19 mouse cellular contexts compared by ENCODE assay signal in genomic region chr12:73580811-73581210, GRCm38 (mm10). TPM values are rescaled to one million over a fixed set of nuclear protein-coding genes. Genes with fewer than 3 reads are reported as not detected.
DNase-seq lines count a peak whose midpoint lies in the region; ATAC-seq lines count a peak whose summit lies in the region.
"Had no signal": no experiment of that assay in that cellular context is flagged by ENCODE, and none has a peak within 500 bp of the region (broad histone marks: within the 10 kb centered on the region; RNA-seq: fewer than 3 reads in every experiment).

No protein-coding gene starts in this region.

- peak; percentile 25 for DNase-seq in thymus, postnatal 0 days (ENCODE audit: low spot score)
- DNase-seq in thymus, postnatal 4 days: no peak
- peak; percentile 64 for DNase-seq in CD4-positive helper T cell, adult 2 months (ENCODE audit: low read depth, low spot score)
- DNase-seq in T-cell, adult 2 months (ENCODE audit: low spot score): peak; percentile 73
- no peak for DNase-seq in kidney, postnatal 14 days
- no peak for DNase-seq in neural tube, embryonic 10.5 days (ENCODE audit: extremely low spot score, low spot score)
- DNase-seq: adrenal gland, adult 2 months; adrenal gland, postnatal 14 days; cerebellum, adult 11 months; cerebellum, adult 2 months; cerebellum, adult 9-11 months; cerebellum, postnatal 25 days; forebrain, postnatal 0 days; gastrocnemius, postnatal 25 days; heart, adult 2 months had no signal

- ATAC-seq in inflammation-experienced regulatory T-cells, adult 6 months: peak; percentile 14
- ATAC-seq: forebrain, embryonic 14.5 days; forebrain, postnatal 0 days; intestine, embryonic 16.5 days had no signal

RNA-seq across cellular contexts. Expression of gene Prkch, which starts 3.8 kb away (rescaled TPM):
- polyA plus RNA-seq in thymus, postnatal 0 days (2015; fragmentation: Nextera tagmentation; extraction: Ambion mirVana): 37.1 and 40.4 TPM in 2 replicates
- 10 to 100 TPM; 70.6 to 96.5 (median 76.2) TPM for polyA plus RNA-seq in inflammation-experienced regulatory T-cells, adult 6 months (2017; shearing (Covaris generic))

RNA-seq across cellular contexts. Expression of gene Tmem30b, which starts 34.6 kb away (rescaled TPM):
- polyA plus RNA-seq in thymus, postnatal 0 days (2015; fragmentation: Nextera tagmentation; extraction: Ambion mirVana): 11.6 and 12.5 TPM in 2 replicates
- polyA plus RNA-seq in inflammation-experienced regulatory T-cells, adult 6 months (2017; shearing (Covaris generic)): under 1 TPM in 2 of 3 experiments, not detected in 1; 0.15 to 0.18 TPM
- polyA plus RNA-seq: C2C12 had no signal

Comparison
In these comparisons a context has a peak if more than half of its experiments do, and no peak if none do; other contexts are left out.
1. DNase-seq: peak in thymus, postnatal 0 days (single experiment), CD4-positive helper T cell, adult 2 months (single experiment) and T-cell, adult 2 months (single experiment); none in thymus, postnatal 4 days (single experiment), kidney, postnatal 14 days (single experiment) and neural tube, embryonic 10.5 days (single experiment).
2. RNA of gene Tmem30b, which starts 34.6 kb away (polyA plus RNA-seq): 11.6 to 12.5 TPM in thymus, postnatal 0 days; 0.15 to 0.18 TPM in inflammation-experienced regulatory T-cells, adult 6 months; every median in the first group is over 10 times any median in the second.